Comparison of ENCODE assay signal across 9 mouse cellular contexts in genomic region chr12:26424841-26425240, GRCm38 (mm10). TPM values are rescaled to one million over a fixed set of nuclear protein-coding genes. Genes with fewer than 3 reads are reported as not detected.
DNase-seq lines count a peak whose midpoint lies in the region; ATAC-seq and TF ChIP-seq lines count a peak whose summit lies in the region.
"Had no signal": no experiment of that assay in that cellular context is flagged by ENCODE, and none has a peak within 500 bp of the region (broad histone marks: within the 10 kb centered on the region; RNA-seq: fewer than 3 reads in every experiment).

No protein-coding gene starts in this region.

- H3K27ac ChIP-seq in hindbrain, embryonic 14.5 days, result no peak overlapping the region
- no peak overlapping the region for H3K27ac ChIP-seq in hindbrain, embryonic 16.5 days (ENCODE audit: low read depth, low read length)
- H3K27ac ChIP-seq in thymus, adult 2 months (ENCODE audit: control insufficient read depth, insufficient read depth, low read length), result no peak overlapping the region

- H3K9me3 ChIP-seq in hindbrain, embryonic 14.5 days (ENCODE audit: control insufficient read depth, low read length), result no peaks in the 10 kb centered on the region
- H3K9me3 ChIP-seq in hindbrain, embryonic 16.5 days (ENCODE audit: control insufficient read depth, low read length), result no peaks in the 10 kb centered on the region

- WGBS in hindbrain, embryonic 14.5 days, result 96% methylated on average over 2 of the region's 2 CpGs
- 98% methylated on average over 2 of the region's 2 CpGs for WGBS in hindbrain, embryonic 16.5 days
- whole genome bisulfite sequencing in thymus, adult 2 months, result 90% methylated on average over 2 of the region's 2 CpGs

- TF ChIP-seq CTCF in thymus, adult 2 months (IDR thresholded peaks at IDR 0.05; ENCODE audit: borderline replicate concordance, control insufficient read depth, extremely low read depth, insufficient read depth, low read length, poor library complexity), result no peak

- peak; percentile 82 for DNase-seq in hindbrain, embryonic 14.5 days (ENCODE audit: low spot score)
- peak; percentile 31 for DNase-seq in thymus, adult 2 months
- DNase-seq in thymus, postnatal 25 days, result no peak
- DNase-seq in c-Kit-positive CD71-positive TER-119-negative erythroid progenitor cells, embryonic 14.5 days (ENCODE audit: low read depth), result peak; percentile 37
- DNase-seq in splenic B cell, adult 2 months (ENCODE audit: low read depth, low spot score), result peak; percentile 82
- no peak for DNase-seq in gastrocnemius, postnatal 4 days (ENCODE audit: low spot score in 2 of 2)
- DNase-seq: adrenal gland, postnatal 10 days had no signal

- ATAC-seq in hindbrain, embryonic 14.5 days (ENCODE audit: low FRiP score), result no peak
- ATAC-seq in hindbrain, embryonic 16.5 days, result no peak
- no peak for ATAC-seq in monocyte, adult 5-6 weeks (replicated peaks; ENCODE audit: insufficient number of reproducible peaks, low FRiP score, low TSS enrichment, poor library complexity, severe bottlenecking)

- no peak overlapping the region for H3K4me2 ChIP-seq in hindbrain, embryonic 14.5 days (replicated peaks)
- H3K4me2 ChIP-seq in hindbrain, embryonic 16.5 days (ENCODE audit: low read length), result no peak overlapping the region

- no peaks in the 10 kb centered on the region for H3K36me3 ChIP-seq in hindbrain, embryonic 14.5 days (replicated peaks; ENCODE audit: control insufficient read depth, insufficient read depth)
- no peaks in the 10 kb centered on the region for H3K36me3 ChIP-seq in hindbrain, embryonic 16.5 days (ENCODE audit: control insufficient read depth, insufficient read depth, low read length)
- H3K36me3 ChIP-seq in thymus, adult 2 months (ENCODE audit: control insufficient read depth, insufficient read depth, low read length), result no peaks in the 10 kb centered on the region
- H3K36me3 ChIP-seq in splenic B cell, adult 2 months (ENCODE audit: control insufficient read depth, insufficient read depth, low read length, poor library complexity, severe bottlenecking), result no peaks in the 10 kb centered on the region

- no peaks in the 10 kb centered on the region for H3K27me3 ChIP-seq in hindbrain, embryonic 14.5 days (ENCODE audit: control insufficient read depth, insufficient read depth, low read length)
- no peaks in the 10 kb centered on the region for H3K27me3 ChIP-seq in hindbrain, embryonic 16.5 days (replicated peaks; ENCODE audit: control insufficient read depth, insufficient read depth, low read length)
- no peaks in the 10 kb centered on the region for H3K27me3 ChIP-seq in thymus, adult 2 months (ENCODE audit: control insufficient read depth, insufficient read depth, low read length)
- H3K27me3 ChIP-seq in splenic B cell, adult 2 months (ENCODE audit: control insufficient read depth, insufficient read depth, low read length, poor library complexity, severe bottlenecking), result no peaks in the 10 kb centered on the region

- no peak overlapping the region for H3K9ac ChIP-seq in hindbrain, embryonic 14.5 days
- H3K9ac ChIP-seq in hindbrain, embryonic 16.5 days (ENCODE audit: low read depth, low read length), result no peak overlapping the region

- no peaks in the 10 kb centered on the region for H3K4me1 ChIP-seq in hindbrain, embryonic 14.5 days (replicated peaks; ENCODE audit: control insufficient read depth, insufficient read depth, low read length)
- H3K4me1 ChIP-seq in hindbrain, embryonic 16.5 days (ENCODE audit: control insufficient read depth, insufficient read depth, low read depth, low read length), result no peaks in the 10 kb centered on the region
- no peaks in the 10 kb centered on the region for H3K4me1 ChIP-seq in thymus, adult 2 months (replicated peaks; ENCODE audit: control insufficient read depth, insufficient read depth, low read length)

- TF ChIP-seq POLR2A in thymus, adult 2 months (IDR thresholded peaks at IDR 0.05; ENCODE audit: control insufficient read depth, extremely low read depth, insufficient read depth, low read length, poor library complexity), result no peak

- no peak overlapping the region for H3K4me3 ChIP-seq in hindbrain, embryonic 14.5 days (replicated peaks; ENCODE audit: low read length)
- no peak overlapping the region for H3K4me3 ChIP-seq in hindbrain, embryonic 16.5 days (ENCODE audit: low read length)
- H3K4me3 ChIP-seq in thymus, adult 2 months (ENCODE audit: control insufficient read depth, insufficient read depth, low read length), result no peak overlapping the region

RNA-seq across cellular contexts. Expression of gene Rnf144a, which starts 9.8 kb away (rescaled TPM):
- 19.2 and 22.5 TPM in 2 replicates for polyA plus RNA-seq in hindbrain, embryonic 14.5 days (2014; fragmentation: Nextera tagmentation; extraction: Ambion mirVana)
- polyA plus RNA-seq in hindbrain, embryonic 16.5 days (2015; fragmentation: Nextera tagmentation; extraction: Ambion mirVana), result 21.6 and 26.4 TPM in 2 replicates
- polyA plus RNA-seq in thymus, adult 2 months (2012; rRNA removed), result 12.0 and 14.6 TPM in 2 replicates
- total RNA-seq in monocyte, adult 5-6 weeks (2017), result 28.8 to 54.1 TPM (median 31.5 TPM) in 3 replicates
- 10 to 100 TPM; 47.7 to 48.2 TPM for total RNA-seq in gastrocnemius, postnatal 4 days (2021)

RNA-seq across cellular contexts. Expression of gene Rsad2, which starts 31.4 kb away (rescaled TPM):
- polyA plus RNA-seq in hindbrain, embryonic 14.5 days (2014; fragmentation: Nextera tagmentation; extraction: Ambion mirVana), result 0.42 and 0.58 TPM in 2 replicates
- polyA plus RNA-seq in hindbrain, embryonic 16.5 days (2015; fragmentation: Nextera tagmentation; extraction: Ambion mirVana), result 0.34 and 0.88 TPM in 2 replicates
- polyA plus RNA-seq in thymus, adult 2 months (2012; rRNA removed), result 2.9 TPM in 2 replicates
- total RNA-seq in monocyte, adult 5-6 weeks (2017), result 5.8 to 27.1 TPM (median 20.9 TPM) in 3 replicates
- 1 to 10 TPM; 1.8 to 1.9 TPM for total RNA-seq in gastrocnemius, postnatal 4 days (2021)

RNA-seq across cellular contexts. Expression of gene Cmpk2, which starts 44.2 kb away (rescaled TPM):
- polyA plus RNA-seq in hindbrain, embryonic 14.5 days (2014; fragmentation: Nextera tagmentation; extraction: Ambion mirVana), result 24.2 and 27.4 TPM in 2 replicates
- 23.6 and 23.9 TPM in 2 replicates for polyA plus RNA-seq in hindbrain, embryonic 16.5 days (2015; fragmentation: Nextera tagmentation; extraction: Ambion mirVana)
- 6.6 and 7.2 TPM in 2 replicates for polyA plus RNA-seq in thymus, adult 2 months (2012; rRNA removed)
- total RNA-seq in monocyte, adult 5-6 weeks (2017), result 7.0 to 25.9 TPM (median 14.3 TPM) in 3 replicates
- 1 to 10 TPM; 4.8 to 5.8 TPM for total RNA-seq in gastrocnemius, postnatal 4 days (2021)

Comparison
In these comparisons a context has a peak if more than half of its experiments do, and no peak if none do; other contexts are left out.
1. DNase-seq: peak in hindbrain, embryonic 14.5 days (single experiment), thymus, adult 2 months (single experiment), c-Kit-positive CD71-positive TER-119-negative erythroid progenitor cells, embryonic 14.5 days (single experiment) and splenic B cell, adult 2 months (single experiment); none in thymus, postnatal 25 days (single experiment) and gastrocnemius, postnatal 4 days (0 of 2).